Mouse (Mus musculus) testis, postnatal 10 days (tissue): ENCODE results near the gene Fam178b.
"Not testable (repeated sequence)": the region's sequence is repeated elsewhere in the genome, so short reads cannot be mapped to it uniquely, and the experiment has no call there.

ENCODE experiments used
- DNase-seq: peaks from one replicate; pipeline ENCODE4 v3.0.0; 2021; ENCODE audit warnings: low spot score

Fam178b gene

GRCm38 (mm10) chr1:36671260-36671659 is 11.7 kb downstream of the Fam178b start:
- DNase-seq, result no peak

GRCm38 (mm10) chr1:36670256-36670655 is 12.7 kb downstream of the Fam178b start:
- no peak for DNase-seq

- not testable (repeated sequence) for DNase-seq
These were observed 15.0 kb downstream of the Fam178b start for GRCm38 (mm10) chr1:36668007-36668406.

- DNase-seq, result no peak
These were observed 17.0 kb downstream of the Fam178b start for GRCm38 (mm10) chr1:36665934-36666333.

- DNase-seq, result no peak
These were observed 17.7 kb downstream of the Fam178b start for GRCm38 (mm10) chr1:36665165-36665723.

- DNase-seq, result no peak
These were observed 18.5 kb downstream of the Fam178b start for GRCm38 (mm10) chr1:36664457-36664856.

- DNase-seq, result no peak
These were observed 24.2 kb downstream of the Fam178b start for GRCm38 (mm10) chr1:36658621-36659399.

GRCm38 (mm10) chr1:36657658-36658415 is 25.1 kb downstream of the Fam178b start:
- no peak for DNase-seq

- no peak for DNase-seq
These were observed 26.8 kb downstream of the Fam178b start for GRCm38 (mm10) chr1:36656233-36656632.

GRCm38 (mm10) chr1:36655039-36655438 is 27.9 kb downstream of the Fam178b start:
- no peak for DNase-seq

- no peak for DNase-seq
These were observed 35.4 kb downstream of the Fam178b start for GRCm38 (mm10) chr1:36647631-36648030.

GRCm38 (mm10) chr1:36646285-36646684 is 36.7 kb downstream of the Fam178b start:
- DNase-seq, result no peak

GRCm38 (mm10) chr1:36644615-36645007 is 38.4 kb downstream of the Fam178b start:
- no peak for DNase-seq

- DNase-seq, result no peak
These were observed 38.9 kb downstream of the Fam178b start for GRCm38 (mm10) chr1:36643957-36644614.

- DNase-seq, result no peak
These were observed 47.0 kb downstream of the Fam178b start for GRCm38 (mm10) chr1:36635826-36636485.

GRCm38 (mm10) chr1:36634940-36635339 is 48.0 kb downstream of the Fam178b start:
- DNase-seq, result peak; percentile 74

- DNase-seq, result no peak
These were observed 49.1 kb downstream of the Fam178b start for GRCm38 (mm10) chr1:36633920-36634319.

- DNase-seq, result no peak
These were observed 50.1 kb downstream of the Fam178b start for GRCm38 (mm10) chr1:36632846-36633245.

- DNase-seq, result no peak
These were observed 50.9 kb downstream of the Fam178b start for GRCm38 (mm10) chr1:36632090-36632489.

GRCm38 (mm10) chr1:36631391-36631790 is 51.6 kb downstream of the Fam178b start:
- no peak for DNase-seq

GRCm38 (mm10) chr1:36630053-36630739 is 52.8 kb downstream of the Fam178b start:
- no peak for DNase-seq
